Mouse (Mus musculus) subcutaneous adipose tissue, adult 2 months (tissue): ENCODE results near the gene BC030500. TPM values are rescaled to one million over a fixed set of nuclear protein-coding genes. Genes with fewer than 3 reads are reported as not detected.

ENCODE experiments used
- polyA plus RNA-seq: library from polyadenylated mRNA; depleted of rRNA; stranded (reverse); fragments of >200 nt; gene quantifications from 2 replicates; pipeline ENCODE4 v1.2.3, GENCODE M21; 2012; ENCODE audit warnings: low replicate concordance; rRNA removed

The BC030500 gene
- polyA plus RNA-seq: 6.1 TPM in 1 of 2 replicates, not detected in the other

GRCm38 (mm10) chr8:58911677-58912076 lies at the start of gene BC030500:
TSS of gene BC030500 (plus strand) at chr8:58911755.

GRCm38 (mm10) chr8:58912196-58912839 lies 763 bp downstream of the BC030500 start, which contains the start of gene Galntl6:
TSS of gene Galntl6 (minus strand) at chr8:58912640.

Other genes with a start within 250 kb of the BC030500 start
- 0.93 TPM in 1 of 2 replicates, not detected in the other for gene Galntl6, start 885 bp downstream of the BC030500 start, polyA plus RNA-seq